Mouse (Mus musculus) cerebellum, adult 2 months (tissue): ENCODE data around the gene Hdac7.

ENCODE experiments used
- CTCF ChIP-seq: fragments of 200-500 bp; IDR thresholded peaks from 2 replicates; pipeline ENCODE4 v1.5.1; 2011; ENCODE audit warnings: low read depth, mild to moderate bottlenecking, control low read depth, low read length, moderate library complexity, borderline replicate concordance; ENCODE audit not compliant: insufficient read depth
- POLR2A ChIP-seq: fragments of 200-500 bp; IDR thresholded peaks from 2 replicates; pipeline ENCODE4 v1.6.1; 2011; ENCODE audit warnings: low read length, control low read depth, borderline replicate concordance; ENCODE audit not compliant: insufficient read depth

DNA sequence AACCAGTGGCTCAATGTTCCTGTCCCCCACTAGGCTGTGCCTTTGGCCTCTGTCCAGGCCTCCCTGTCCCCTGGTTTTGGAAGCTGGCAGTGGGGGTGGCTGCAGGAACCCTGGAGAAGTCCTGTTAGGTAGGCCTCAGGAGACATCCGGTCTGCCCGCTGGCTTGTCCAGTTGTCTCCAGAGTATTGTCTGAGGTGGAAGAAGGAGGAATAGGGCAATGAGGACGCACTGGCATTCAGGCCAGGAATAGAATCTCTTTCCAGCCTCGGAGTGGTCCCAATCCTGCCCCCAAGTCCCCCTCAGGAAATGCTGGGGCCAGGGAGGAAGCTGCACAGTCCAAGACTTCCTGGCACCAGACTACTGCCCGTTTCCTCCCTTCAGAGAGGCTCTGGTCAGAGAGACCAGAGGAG, 70.3 kb downstream of the Hdac7 start:
- TF ChIP-seq POLR2A (no peak), CTCF (no peak)
